Mouse (Mus musculus): ENCODE results near the gene Pdxdc1. TPM values are rescaled to one million over a fixed set of nuclear protein-coding genes. Genes with fewer than 3 reads are reported as not detected.
A peak's percentile ranks its signal among the peaks of the same experiment; 100 is the strongest.
"Not testable (repeated sequence)": the region's sequence is repeated elsewhere in the genome, so short reads cannot be mapped to it uniquely, and the experiment has no call there.

Gene Pdxdc1
- polyA plus RNA-seq, 1 experiment = 156 TPM

DNA sequence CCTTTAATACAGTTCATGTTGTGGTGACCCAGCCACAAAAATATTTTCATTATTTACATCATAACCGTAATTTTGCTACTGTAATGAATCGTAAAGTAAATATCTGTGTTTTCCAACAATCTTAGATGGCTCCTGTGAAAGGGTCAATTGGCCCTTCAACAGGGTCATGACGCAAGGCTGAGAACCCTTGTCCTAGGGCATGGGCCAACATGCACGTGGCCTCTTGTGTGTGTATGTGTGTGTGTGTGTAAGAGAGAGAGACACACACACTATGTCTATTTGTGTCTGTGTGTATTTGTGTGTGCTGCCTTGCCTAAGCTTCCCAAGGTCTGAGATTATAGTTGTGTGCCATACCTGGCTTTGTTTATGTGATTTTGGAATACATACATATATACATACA is 95.3 kb downstream of the Pdxdc1 start:
- H3K9ac ChIP-seq (ENCODE audit: low read depth, poor library complexity, severe bottlenecking) = no peak overlapping the region
- H3K27me3 ChIP-seq (ENCODE audit: control insufficient read depth, insufficient read depth, low read length, poor library complexity, severe bottlenecking) = no peaks in the 10 kb centered on the region
- TF ChIP-seq POLR2A (IDR thresholded peaks at IDR 0.05; ENCODE audit: insufficient read depth, low read length) (no peak), EP300 (IDR thresholded peaks at IDR 0.05; ENCODE audit: insufficient read depth, low read depth, low read length) (no peak), CTCF (IDR thresholded peaks at IDR 0.05; ENCODE audit: low read depth, low read length) (no peak)
- no peak overlapping the region for H3K4me3 ChIP-seq (ENCODE audit: low read depth, low read length)
- H3K4me1 ChIP-seq (ENCODE audit: control insufficient read depth, insufficient read depth, low read length) = no peaks in the 10 kb centered on the region
- peaks cover 77% of the 10 kb centered on the region for H3K36me3 ChIP-seq (ENCODE audit: control insufficient read depth, insufficient read depth, low read length, poor library complexity, severe bottlenecking)
- no peak overlapping the region for H3K27ac ChIP-seq (ENCODE audit: insufficient read depth, low read length)
- H3K9me3 ChIP-seq (replicated peaks; ENCODE audit: control insufficient read depth, insufficient read depth, low read length, poor library complexity, severe bottlenecking) = no peaks in the 10 kb centered on the region

DNA sequence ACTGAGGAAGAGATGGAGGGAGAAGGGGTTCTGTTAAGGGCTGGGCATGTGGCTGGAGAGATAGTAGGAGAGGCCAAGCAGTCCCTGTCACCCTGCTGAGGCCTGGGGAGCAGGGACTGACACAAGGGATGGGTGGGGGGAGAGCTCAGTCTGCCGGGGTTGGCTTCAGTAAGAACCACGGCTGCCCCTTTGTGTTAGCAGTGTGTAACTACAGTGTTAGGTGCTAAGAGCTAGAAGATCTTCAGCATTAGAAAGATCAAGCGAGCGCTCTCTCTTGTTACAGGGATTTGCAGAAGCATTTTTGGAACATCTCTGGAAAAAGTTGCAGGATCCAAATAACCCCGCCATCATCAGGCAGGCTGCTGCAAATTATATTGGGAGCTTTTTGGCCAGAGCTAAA is 98.3 kb downstream of the Pdxdc1 start:
- Histone ChIP-seq H3K36me3 (ENCODE audit: control insufficient read depth, insufficient read depth, low read length, poor library complexity, severe bottlenecking) (peaks cover 77% of the 10 kb centered on the region), H3K4me1 (ENCODE audit: control insufficient read depth, insufficient read depth, low read length) (no peaks in the 10 kb centered on the region), H3K27ac (ENCODE audit: insufficient read depth, low read length) (no peak overlapping the region), H3K9me3 (replicated peaks; ENCODE audit: control insufficient read depth, insufficient read depth, low read length, poor library complexity, severe bottlenecking) (no peaks in the 10 kb centered on the region), H3K4me3 (ENCODE audit: low read depth, low read length) (no peak overlapping the region), H3K9ac (ENCODE audit: low read depth, poor library complexity, severe bottlenecking) (no peak overlapping the region), H3K27me3 (ENCODE audit: control insufficient read depth, insufficient read depth, low read length, poor library complexity, severe bottlenecking) (no peaks in the 10 kb centered on the region)
- no peak for TF ChIP-seq EP300 (IDR thresholded peaks at IDR 0.05; ENCODE audit: insufficient read depth, low read depth, low read length)
- TF ChIP-seq CTCF (IDR thresholded peaks at IDR 0.05; ENCODE audit: low read depth, low read length) = peak; percentile 42
- no peak for TF ChIP-seq POLR2A (IDR thresholded peaks at IDR 0.05; ENCODE audit: insufficient read depth, low read length)

DNA sequence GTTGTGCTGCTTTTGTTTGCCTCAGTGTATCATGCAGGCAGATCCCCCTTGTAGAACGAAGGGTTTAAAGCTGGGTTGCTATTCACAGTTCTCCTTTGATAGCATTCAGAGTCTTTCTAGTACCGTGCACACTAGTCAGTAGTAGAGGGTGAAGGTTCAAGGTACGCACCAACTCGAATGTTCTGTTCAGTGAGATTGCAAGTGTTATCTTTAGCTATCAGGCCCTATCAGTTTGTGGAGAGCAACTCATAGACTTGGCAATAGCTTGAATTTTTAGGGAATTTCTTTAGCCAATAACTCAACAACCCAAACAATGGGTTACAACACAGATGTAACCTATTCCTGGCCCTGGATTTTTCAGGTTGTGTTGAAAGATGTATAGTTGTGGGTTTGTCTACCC is 101.7 kb downstream of the Pdxdc1 start:
- Histone ChIP-seq H3K4me1 (ENCODE audit: control insufficient read depth, insufficient read depth, low read length) (no peaks in the 10 kb centered on the region), H3K27ac (ENCODE audit: insufficient read depth, low read length) (no peak overlapping the region), H3K4me3 (ENCODE audit: low read depth, low read length) (no peak overlapping the region), H3K9me3 (replicated peaks; ENCODE audit: control insufficient read depth, insufficient read depth, low read length, poor library complexity, severe bottlenecking) (no peaks in the 10 kb centered on the region), H3K27me3 (ENCODE audit: control insufficient read depth, insufficient read depth, low read length, poor library complexity, severe bottlenecking) (no peaks in the 10 kb centered on the region), H3K9ac (ENCODE audit: low read depth, poor library complexity, severe bottlenecking) (no peak overlapping the region), H3K36me3 (ENCODE audit: control insufficient read depth, insufficient read depth, low read length, poor library complexity, severe bottlenecking) (peaks cover 75% of the 10 kb centered on the region)
- TF ChIP-seq CTCF (IDR thresholded peaks at IDR 0.05; ENCODE audit: low read depth, low read length) = no peak
- TF ChIP-seq POLR2A (IDR thresholded peaks at IDR 0.05; ENCODE audit: insufficient read depth, low read length) = no peak
- TF ChIP-seq EP300 (IDR thresholded peaks at IDR 0.05; ENCODE audit: insufficient read depth, low read depth, low read length) = no peak

DNA sequence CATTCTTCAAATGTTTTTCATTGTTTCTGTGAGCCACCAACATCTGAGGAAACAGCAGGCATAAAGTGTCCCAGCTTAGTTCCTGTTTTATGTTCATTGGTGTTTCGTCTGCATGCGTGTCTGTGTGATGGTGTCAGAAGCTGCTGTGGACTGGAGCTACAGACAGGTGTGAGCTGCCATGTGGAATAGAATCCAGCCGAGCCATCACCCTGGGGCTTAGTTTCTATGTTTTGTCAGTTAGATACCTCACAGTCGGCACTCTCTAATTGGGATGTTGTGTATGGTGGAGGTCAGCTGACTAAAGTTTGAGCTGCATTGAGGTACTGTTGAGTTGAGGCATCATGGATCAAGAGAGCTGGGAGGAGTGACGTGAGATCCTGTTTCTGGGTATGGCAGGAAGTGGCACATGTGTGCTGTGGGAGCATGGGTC is 106.2 kb downstream of the Pdxdc1 start:
- Histone ChIP-seq H3K9ac (ENCODE audit: low read depth, poor library complexity, severe bottlenecking) (no peak overlapping the region), H3K4me1 (ENCODE audit: control insufficient read depth, insufficient read depth, low read length) (no peaks in the 10 kb centered on the region), H3K27ac (ENCODE audit: insufficient read depth, low read length) (no peak overlapping the region), H3K27me3 (ENCODE audit: control insufficient read depth, insufficient read depth, low read length, poor library complexity, severe bottlenecking) (no peaks in the 10 kb centered on the region), H3K36me3 (ENCODE audit: control insufficient read depth, insufficient read depth, low read length, poor library complexity, severe bottlenecking) (peaks cover 83% of the 10 kb centered on the region), H3K4me3 (ENCODE audit: low read depth, low read length) (no peak overlapping the region), H3K9me3 (replicated peaks; ENCODE audit: control insufficient read depth, insufficient read depth, low read length, poor library complexity, severe bottlenecking) (no peaks in the 10 kb centered on the region)
- TF ChIP-seq EP300 (IDR thresholded peaks at IDR 0.05; ENCODE audit: insufficient read depth, low read depth, low read length) (no peak), POLR2A (IDR thresholded peaks at IDR 0.05; ENCODE audit: insufficient read depth, low read length) (no peak), CTCF (IDR thresholded peaks at IDR 0.05; ENCODE audit: low read depth, low read length) (no peak)

DNA sequence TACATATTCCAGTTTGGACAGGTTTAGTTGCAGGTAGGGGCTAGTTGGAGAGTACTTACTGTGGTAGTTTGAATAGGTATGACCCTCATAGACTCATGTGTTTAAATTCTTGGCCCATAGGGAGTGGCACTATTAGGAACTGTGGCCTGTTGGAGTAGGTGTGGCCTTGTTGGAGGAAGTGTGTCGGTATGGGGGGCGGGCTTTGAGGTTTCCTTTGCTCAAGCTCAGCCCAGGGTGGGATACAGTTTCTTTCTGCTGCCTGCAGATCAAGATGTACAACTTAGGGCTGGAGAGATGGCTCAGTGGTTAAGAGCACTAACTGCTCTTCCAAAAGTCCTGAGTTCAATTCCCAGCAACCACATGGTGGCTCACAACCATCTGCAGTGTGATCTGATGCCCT is 109.5 kb downstream of the Pdxdc1 start:
- not testable (repeated sequence) for H3K27ac ChIP-seq (ENCODE audit: insufficient read depth, low read length); H3K4me1 ChIP-seq (ENCODE audit: control insufficient read depth, insufficient read depth, low read length); H3K4me3 ChIP-seq (ENCODE audit: low read depth, low read length); H3K9ac ChIP-seq (ENCODE audit: low read depth, poor library complexity, severe bottlenecking); H3K9me3 ChIP-seq (replicated peaks; ENCODE audit: control insufficient read depth, insufficient read depth, low read length, poor library complexity, severe bottlenecking); H3K27me3 ChIP-seq (ENCODE audit: control insufficient read depth, insufficient read depth, low read length, poor library complexity, severe bottlenecking)
- H3K36me3 ChIP-seq (ENCODE audit: control insufficient read depth, insufficient read depth, low read length, poor library complexity, severe bottlenecking) = peaks cover 85% of the 10 kb centered on the region

DNA sequence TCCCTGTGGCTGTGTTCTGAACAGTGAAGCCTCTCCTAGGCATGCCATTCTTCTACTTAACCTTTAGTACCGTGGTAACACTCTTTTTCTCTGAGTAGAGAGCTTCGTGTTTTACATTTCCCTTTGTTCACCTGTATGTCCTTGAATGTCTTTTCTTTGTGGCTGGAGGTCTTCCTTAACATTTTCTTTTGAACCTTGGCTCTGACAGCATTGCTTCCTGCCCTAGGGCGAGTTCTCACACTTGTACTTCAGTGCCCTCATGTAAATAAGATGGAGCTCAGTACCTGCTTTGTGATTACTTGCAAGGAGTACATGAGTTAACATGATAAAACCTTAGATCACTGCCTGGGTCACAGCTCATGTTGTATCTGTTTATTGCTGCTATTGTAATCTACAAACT is 117.0 kb downstream of the Pdxdc1 start:
- Histone ChIP-seq H3K4me1 (ENCODE audit: control insufficient read depth, insufficient read depth, low read length) (peaks cover 1% of the 10 kb centered on the region), H3K27ac (ENCODE audit: insufficient read depth, low read length) (peak overlapping the region; percentile 87), H3K9me3 (replicated peaks; ENCODE audit: control insufficient read depth, insufficient read depth, low read length, poor library complexity, severe bottlenecking) (no peaks in the 10 kb centered on the region), H3K4me3 (ENCODE audit: low read depth, low read length) (no peak overlapping the region), H3K36me3 (ENCODE audit: control insufficient read depth, insufficient read depth, low read length, poor library complexity, severe bottlenecking) (peaks cover 70% of the 10 kb centered on the region), H3K9ac (ENCODE audit: low read depth, poor library complexity, severe bottlenecking) (no peak overlapping the region), H3K27me3 (ENCODE audit: control insufficient read depth, insufficient read depth, low read length, poor library complexity, severe bottlenecking) (no peaks in the 10 kb centered on the region)
- no peak for TF ChIP-seq POLR2A (IDR thresholded peaks at IDR 0.05; ENCODE audit: insufficient read depth, low read length)
- no peak for TF ChIP-seq EP300 (IDR thresholded peaks at IDR 0.05; ENCODE audit: insufficient read depth, low read depth, low read length)
- no peak for TF ChIP-seq CTCF (IDR thresholded peaks at IDR 0.05; ENCODE audit: low read depth, low read length)

Other genes starting within 250 kb of the Pdxdc1 start
- gene Parn, start 235.0 kb downstream of the Pdxdc1 start, polyA plus RNA-seq (2011; ENCODE audit: insufficient read depth, insufficient read length, low read depth, missing spikeins) = 68.0 and 80.3 TPM in 2 replicates
- 24.1 and 25.5 TPM in 2 replicates for gene Bfar, start 231.3 kb downstream of the Pdxdc1 start, polyA plus RNA-seq (2011; ENCODE audit: insufficient read depth, insufficient read length, low read depth, missing spikeins)
- gene 3110001I22Rik, start 231.2 kb downstream of the Pdxdc1 start, polyA plus RNA-seq (2011; ENCODE audit: insufficient read depth, insufficient read length, low read depth, missing spikeins) = 3.9 and 4.6 TPM in 2 replicates
- 7.8 and 11.8 TPM in 2 replicates for gene Pla2g10, start 172.1 kb downstream of the Pdxdc1 start, polyA plus RNA-seq (2011; ENCODE audit: insufficient read depth, insufficient read length, low read depth, missing spikeins)
- 131 and 134 TPM in 2 replicates for gene Rrn3, start 122.4 kb downstream of the Pdxdc1 start, polyA plus RNA-seq (2011; ENCODE audit: insufficient read depth, insufficient read length, low read depth, missing spikeins)
- 57.6 and 61.3 TPM in 2 replicates for gene Ntan1, start 84.3 kb downstream of the Pdxdc1 start, polyA plus RNA-seq (2011; ENCODE audit: insufficient read depth, insufficient read length, low read depth, missing spikeins)
- gene Mpv17l, start within 50 bp of the Pdxdc1 start, polyA plus RNA-seq (2011; ENCODE audit: insufficient read depth, insufficient read length, low read depth, missing spikeins) = 19.9 and 28.4 TPM in 2 replicates
- gene 2900011O08Rik, start 83.5 kb upstream of the Pdxdc1 start, polyA plus RNA-seq (2011; ENCODE audit: insufficient read depth, insufficient read length, low read depth, missing spikeins) = 17.0 and 20.0 TPM in 2 replicates
- gene Ifitm7, start 83.8 kb upstream of the Pdxdc1 start, polyA plus RNA-seq (2011; ENCODE audit: insufficient read depth, insufficient read length, low read depth, missing spikeins) = 9.0 and 10.1 TPM in 2 replicates

Measured in ES-Bruce4 (cell line).